Mouse (Mus musculus) naive thymus-derived CD4-positive, alpha-beta T cell, adult 2 months (primary cell): Measurements from ENCODE around the gene Rplp0.

Experiments used
- DNase-seq: peaks from one replicate; pipeline ENCODE4 v3.0.0-alpha.2; 2011; ENCODE audit warnings: low read depth

Rplp0 gene

GRCm38 (mm10) chr5:115526456-115527202 lies 32.6 kb upstream of the Rplp0 start:
- no peak for DNase-seq

DNA sequence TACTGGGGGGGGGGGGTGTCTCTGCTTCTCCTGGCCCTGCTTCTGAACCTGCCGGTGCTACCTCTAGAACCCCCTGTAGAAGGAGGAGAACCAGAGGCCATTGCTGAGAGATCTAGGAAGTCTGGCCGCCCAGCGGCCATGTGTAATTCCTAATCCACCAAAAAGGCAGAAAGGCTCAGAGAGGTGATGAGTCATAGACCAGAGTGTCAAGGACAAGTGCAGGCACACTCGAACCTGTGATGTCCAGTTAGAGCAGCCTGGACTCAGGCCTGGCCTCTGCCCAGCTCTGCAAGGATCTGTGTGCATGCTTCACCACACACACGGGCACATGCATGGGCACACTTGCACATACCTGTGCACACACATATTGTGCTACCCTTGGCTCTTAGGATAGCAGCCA lies 31.1 kb upstream of the Rplp0 start:
- no peak for DNase-seq

DNA sequence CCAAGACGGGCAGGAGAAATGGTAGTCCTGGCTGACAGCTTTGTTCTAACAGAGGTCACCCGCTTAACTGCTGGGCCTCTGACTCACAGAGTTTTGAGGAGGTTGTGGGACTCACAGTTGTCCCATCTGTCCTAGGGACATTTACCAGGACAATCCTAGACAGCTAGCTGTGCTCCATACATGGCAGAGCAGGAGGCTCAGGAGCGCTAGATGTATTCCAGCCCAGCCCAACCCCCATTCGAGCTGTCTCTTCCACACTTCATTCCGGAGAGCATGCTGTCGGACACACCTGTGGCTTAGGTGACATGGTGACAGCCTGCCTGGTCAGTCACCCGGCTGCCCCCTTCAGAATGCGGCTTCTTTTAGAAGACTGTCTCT lies 29.9 kb upstream of the Rplp0 start:
- DNase-seq = no peak

GRCm38 (mm10) chr5:115529742-115530446 lies 29.4 kb upstream of the Rplp0 start:
- no peak for DNase-seq

- peak; percentile 45 for DNase-seq
These were observed 28.8 kb upstream of the Rplp0 start for GRCm38 (mm10) chr5:115530447-115530809.

DNA sequence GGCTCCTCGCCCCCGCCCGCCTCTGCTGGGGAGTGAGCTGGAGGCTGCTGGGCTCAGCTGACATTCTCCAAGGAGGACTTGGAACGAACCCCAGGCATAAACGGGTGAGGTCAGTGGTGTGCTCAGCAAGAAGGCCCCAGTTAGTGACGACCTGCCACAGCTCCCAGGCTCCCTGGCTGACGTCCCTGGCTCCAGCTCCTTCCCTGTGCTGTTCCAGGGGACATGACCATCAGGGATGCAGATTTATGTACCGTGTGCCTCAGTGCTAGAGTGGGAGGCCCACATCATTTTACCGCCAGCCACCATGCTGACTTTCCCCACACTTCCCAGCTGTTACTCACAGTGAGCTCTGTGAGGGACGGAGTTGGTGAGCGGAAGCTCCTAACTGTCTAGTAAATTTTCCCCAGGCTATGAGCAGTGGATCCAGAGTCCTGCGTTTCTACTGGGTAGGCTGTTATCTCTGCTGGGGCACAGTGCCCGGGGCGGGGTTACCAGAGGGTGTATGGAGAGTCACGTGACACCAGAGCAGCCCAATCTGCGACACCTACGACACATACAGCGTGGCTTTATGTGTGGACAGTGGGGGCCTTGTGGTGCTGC lies 27.5 kb upstream of the Rplp0 start:
- DNase-seq = peak; percentile 54

- peak; percentile 45 for DNase-seq
These were observed 25.0 kb upstream of the Rplp0 start for GRCm38 (mm10) chr5:115534290-115534731.

- DNase-seq = peak; percentile 60
These were observed 24.4 kb upstream of the Rplp0 start for GRCm38 (mm10) chr5:115534856-115535255.

GRCm38 (mm10) chr5:115535635-115536034 lies 23.6 kb upstream of the Rplp0 start:
- no peak for DNase-seq

DNA sequence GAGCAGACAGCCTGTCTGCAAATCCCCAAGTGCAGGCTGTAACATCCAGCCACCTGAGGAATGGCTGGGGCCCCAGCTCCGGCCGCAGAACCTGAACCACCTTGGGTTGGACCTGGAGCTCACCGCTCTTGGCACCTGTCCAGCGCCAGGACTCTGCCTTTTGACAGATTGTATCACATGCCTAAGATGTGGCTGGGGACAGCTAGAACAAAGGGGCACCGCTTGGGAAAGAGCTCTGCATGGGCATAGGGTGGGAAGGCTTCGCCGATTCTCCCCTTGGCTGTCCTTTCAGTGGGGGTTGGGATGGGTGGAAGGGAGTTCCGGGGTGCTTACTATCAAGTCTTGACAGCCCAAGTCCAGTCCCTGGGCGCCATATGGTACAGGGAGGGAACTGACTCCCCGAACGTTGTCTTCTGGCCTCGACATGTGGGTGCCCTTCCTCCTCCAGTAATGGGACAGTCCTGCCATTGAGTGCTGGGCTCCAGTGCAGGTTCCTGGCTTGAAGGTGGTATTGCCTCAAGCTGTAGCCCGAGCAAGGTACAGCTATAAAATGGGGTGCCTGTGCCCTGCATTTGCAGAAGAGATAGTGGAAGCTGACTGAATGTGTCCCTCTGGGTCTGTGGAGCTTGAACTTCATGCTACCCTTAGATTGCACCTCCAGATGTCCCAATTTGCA lies 21.1 kb upstream of the Rplp0 start:
- DNase-seq = no peak

DNA sequence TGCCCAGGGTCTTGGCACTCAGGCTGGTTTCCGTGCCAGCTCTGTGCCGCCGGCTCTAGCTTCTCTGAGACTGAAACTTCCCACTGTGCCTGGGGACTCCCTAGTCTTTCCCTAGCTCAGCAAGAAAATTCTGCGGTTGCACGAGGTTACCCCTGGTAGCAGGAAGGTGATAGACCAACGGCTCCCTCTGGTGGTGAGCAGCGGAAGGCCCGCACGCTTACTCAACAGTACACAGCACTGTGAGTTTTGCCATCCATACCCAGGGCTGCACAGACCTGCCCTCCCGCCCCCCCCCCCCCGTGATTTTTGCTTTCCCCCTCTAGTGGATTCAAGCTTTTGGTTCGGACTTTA lies 20.6 kb upstream of the Rplp0 start:
- peak; percentile 95 for DNase-seq

- DNase-seq = peak; percentile 63
These were observed 16.5 kb upstream of the Rplp0 start for GRCm38 (mm10) chr5:115542635-115543384.

DNA sequence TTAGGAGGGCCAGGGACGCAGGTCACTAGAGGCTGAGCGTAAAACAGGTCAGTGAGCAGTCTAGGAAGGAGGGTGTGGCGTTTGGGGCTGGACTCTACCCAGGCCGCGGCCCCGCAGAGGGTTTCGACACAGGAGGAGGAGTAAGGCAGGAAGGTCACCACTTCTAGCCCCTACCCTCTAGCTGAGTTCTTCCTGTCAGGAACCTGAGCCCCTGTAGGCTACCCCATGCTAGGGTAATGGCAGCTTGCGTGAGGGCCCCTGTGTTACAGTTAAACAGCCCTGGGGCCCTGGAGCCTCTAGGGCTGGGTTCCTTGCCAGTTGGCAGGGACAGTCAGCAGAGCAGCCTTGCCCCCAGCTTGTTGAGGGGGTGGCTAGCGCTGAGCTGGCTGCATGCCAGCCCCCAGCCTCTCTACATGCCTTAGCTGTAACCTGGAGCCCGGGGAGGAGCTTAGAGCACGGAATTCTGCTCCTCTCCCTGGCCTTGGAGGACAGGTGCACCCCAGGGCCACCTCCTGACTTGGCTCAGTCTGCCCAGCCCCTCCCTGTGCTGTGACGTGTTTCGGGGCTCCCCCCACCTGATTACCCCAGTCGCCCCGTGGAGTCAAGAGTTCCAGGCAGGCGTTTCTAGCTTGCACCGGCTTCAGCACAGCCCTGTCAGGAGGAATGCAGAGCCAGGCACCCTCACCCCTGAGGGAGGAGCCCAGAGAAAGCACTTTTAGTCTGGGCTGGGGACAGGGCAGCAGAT lies 15.6 kb upstream of the Rplp0 start:
- no peak for DNase-seq

DNA sequence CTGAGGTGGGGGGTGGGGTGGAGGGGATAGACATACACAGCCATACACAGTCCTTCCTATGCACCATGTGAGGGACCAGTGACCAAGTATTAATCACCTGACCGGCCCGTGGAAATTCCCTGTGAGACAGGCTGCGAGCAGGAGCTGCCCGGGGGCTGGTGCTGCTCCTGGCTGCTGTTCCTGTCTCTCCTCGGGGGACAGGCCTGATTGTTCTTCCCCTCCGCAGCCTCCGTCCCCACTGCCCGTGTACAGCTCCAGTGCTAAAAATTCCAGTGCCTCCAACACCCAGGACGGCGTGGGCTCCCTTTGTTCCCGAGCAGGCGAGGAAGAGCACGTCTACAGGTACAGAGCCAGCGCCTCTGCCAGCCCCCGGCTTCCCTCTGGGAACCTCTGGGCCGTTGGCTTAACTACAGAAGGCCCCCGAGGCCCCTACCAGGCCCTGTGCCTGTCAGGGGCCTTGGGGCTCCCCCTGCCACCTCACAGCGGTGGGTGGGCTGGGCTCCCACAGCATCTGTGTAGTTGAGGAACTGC lies 14.5 kb upstream of the Rplp0 start:
- no peak for DNase-seq

DNA sequence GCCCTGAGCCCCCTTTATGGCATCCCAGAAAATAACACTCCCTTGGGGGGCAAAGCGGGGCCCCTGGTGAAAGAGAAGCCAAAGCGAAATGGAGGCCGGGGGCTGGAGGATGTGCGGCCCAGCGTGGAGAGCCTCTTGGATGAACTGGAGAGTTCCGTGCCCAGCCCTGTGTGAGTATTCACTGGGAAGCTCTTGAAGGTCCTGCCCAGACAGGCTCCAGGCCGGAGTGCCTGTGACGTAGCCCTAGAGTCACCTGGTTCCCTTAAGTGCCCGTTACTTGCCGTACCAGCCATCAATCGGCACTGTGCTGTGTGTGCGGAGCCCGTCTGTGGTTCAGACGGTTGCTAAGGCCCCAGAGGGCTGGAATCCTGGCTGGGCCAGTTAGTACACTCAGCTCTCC lies 13.6 kb upstream of the Rplp0 start:
- no peak for DNase-seq

DNA sequence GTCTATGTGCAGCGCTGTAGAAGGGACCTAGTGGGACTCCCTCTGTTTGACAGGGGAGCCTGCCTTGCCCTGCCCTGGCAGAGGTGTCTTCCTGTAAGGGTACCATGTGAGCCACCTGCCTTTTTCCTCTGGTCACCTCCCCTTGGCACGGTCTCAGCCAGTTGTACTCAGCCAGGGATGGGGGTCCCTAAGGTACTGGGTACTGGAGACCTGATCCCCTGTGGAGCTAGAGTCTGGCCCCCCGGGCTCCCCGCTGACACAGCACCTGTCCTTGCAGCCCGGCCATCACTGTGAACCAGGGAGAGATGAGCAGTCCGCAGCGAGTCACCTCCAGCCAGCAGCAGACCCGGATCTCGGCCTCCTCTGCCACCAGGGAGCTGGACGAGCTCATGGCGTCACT lies 12.7 kb upstream of the Rplp0 start:
- DNase-seq = no peak

- DNase-seq = no peak
These were observed 12.3 kb upstream of the Rplp0 start for GRCm38 (mm10) chr5:115547014-115547413.

- DNase-seq = no peak
These were observed 11.8 kb upstream of the Rplp0 start for GRCm38 (mm10) chr5:115547421-115547820.

- DNase-seq = no peak
These were observed 10.6 kb upstream of the Rplp0 start for GRCm38 (mm10) chr5:115548501-115549285.

GRCm38 (mm10) chr5:115550482-115551005 lies 8.7 kb upstream of the Rplp0 start:
- no peak for DNase-seq
